Mouse (Mus musculus): Measurements from ENCODE around the gene Nags. TPM values are rescaled to one million over a fixed set of nuclear protein-coding genes. Genes with fewer than 3 reads are reported as not detected.
"Not testable (repeated sequence)": the region's sequence is repeated elsewhere in the genome, so short reads cannot be mapped to it uniquely, and the experiment has no call there.

Nags gene
- polyA plus RNA-seq, 1 experiment from 2014 or later, result not detected

- H3K36me3 ChIP-seq (ENCODE audit: control insufficient read depth, insufficient read depth, low read length), result no peaks in the 10 kb centered on the region
- H3K9me3 ChIP-seq (ENCODE audit: control insufficient read depth, low read length), result no peaks in the 10 kb centered on the region
- H3K4me1 ChIP-seq (ENCODE audit: control insufficient read depth, insufficient read depth, low read length), result peaks cover 11% of the 10 kb centered on the region
- H3K4me3 ChIP-seq (ENCODE audit: low read length), result peak overlapping the region; percentile 34
- H3K27me3 ChIP-seq (ENCODE audit: control insufficient read depth, insufficient read depth, low read length), result peaks cover 53% of the 10 kb centered on the region
- 4% methylated on average over 16 of the region's 16 CpGs for WGBS
- ATAC-seq (ENCODE audit: low FRiP score, low TSS enrichment), result no peak
- H3K27ac ChIP-seq (ENCODE audit: low read depth, low read length), result no peak overlapping the region
- no peak overlapping the region for H3K9ac ChIP-seq (ENCODE audit: low read depth, low read length)
- H3K4me2 ChIP-seq (replicated peaks; ENCODE audit: low read depth, low read length), result peak overlapping the region; percentile 53
These were observed 692 bp downstream of the Nags start for GRCm38 (mm10) chr11:102146005-102146404.

GRCm38 (mm10) chr11:102146531-102146930, 1.2 kb downstream of the Nags start:
- Histone ChIP-seq H3K9ac (ENCODE audit: low read depth, low read length) (no peak overlapping the region), H3K4me3 (ENCODE audit: low read length) (0 out of 2 replicates have a peak overlapping the region, but pooled peaks have one; percentile 34), H3K27ac (ENCODE audit: low read depth, low read length) (no peak overlapping the region), H3K9me3 (ENCODE audit: control insufficient read depth, low read length) (no peaks in the 10 kb centered on the region), H3K4me2 (replicated peaks; ENCODE audit: low read depth, low read length) (no peak overlapping the region), H3K27me3 (ENCODE audit: control insufficient read depth, insufficient read depth, low read length) (peaks cover 53% of the 10 kb centered on the region), H3K36me3 (ENCODE audit: control insufficient read depth, insufficient read depth, low read length) (no peaks in the 10 kb centered on the region), H3K4me1 (ENCODE audit: control insufficient read depth, insufficient read depth, low read length) (peaks cover 11% of the 10 kb centered on the region)
- WGBS, result 12% methylated on average over 15 of the region's 17 CpGs
- ATAC-seq (ENCODE audit: low FRiP score, low TSS enrichment), result no peak

- H3K4me1 ChIP-seq (ENCODE audit: control insufficient read depth, insufficient read depth, low read length), result peaks cover 9% of the 10 kb centered on the region
- peaks cover under 1% of the 10 kb centered on the region for H3K36me3 ChIP-seq (ENCODE audit: control insufficient read depth, insufficient read depth, low read length)
- peak overlapping the region; percentile 13 for H3K4me2 ChIP-seq (replicated peaks; ENCODE audit: low read depth, low read length)
- no peak overlapping the region for H3K27ac ChIP-seq (ENCODE audit: low read depth, low read length)
- no peak for ATAC-seq (ENCODE audit: low FRiP score, low TSS enrichment)
- 10% methylated on average over 34 of the region's 34 CpGs for WGBS
- H3K9ac ChIP-seq (ENCODE audit: low read depth, low read length), result peak overlapping the region; percentile 18; the same call in 1 of the 2 replicates
- peak overlapping the region; percentile 9 for H3K4me3 ChIP-seq (ENCODE audit: low read length)
- no peaks in the 10 kb centered on the region for H3K9me3 ChIP-seq (ENCODE audit: control insufficient read depth, low read length)
- peaks cover 53% of the 10 kb centered on the region for H3K27me3 ChIP-seq (ENCODE audit: control insufficient read depth, insufficient read depth, low read length)
These were observed 2.1 kb downstream of the Nags start for GRCm38 (mm10) chr11:102147213-102147989.

GRCm38 (mm10) chr11:102156039-102156785, 10.9 kb downstream of the Nags start, which contains the start of gene Tmem101:
Gene Tmem101 (minus strand): TSS chr11:102156404.
- peak; percentile 83 for ATAC-seq (ENCODE audit: low FRiP score, low TSS enrichment)
- Histone ChIP-seq H3K27me3 (ENCODE audit: control insufficient read depth, insufficient read depth, low read length) (no peaks in the 10 kb centered on the region), H3K9me3 (ENCODE audit: control insufficient read depth, low read length) (no peaks in the 10 kb centered on the region), H3K9ac (ENCODE audit: low read depth, low read length) (peak within 1 kb of the TSS; percentile 77), H3K4me3 (ENCODE audit: low read length) (peak within 1 kb of the TSS; percentile 74), H3K4me1 (ENCODE audit: control insufficient read depth, insufficient read depth, low read length) (0 out of 2 replicates have a peak, but pooled peaks cover 6% of the 10 kb centered on the region), H3K36me3 (ENCODE audit: control insufficient read depth, insufficient read depth, low read length) (peaks cover 29% of the 10 kb centered on the region), H3K27ac (ENCODE audit: low read depth, low read length) (0 out of 2 replicates have a peak within 1 kb of the TSS, but pooled peaks have one; percentile 44), H3K4me2 (replicated peaks; ENCODE audit: low read depth, low read length) (peak within 1 kb of the TSS; percentile 90)
- WGBS, result under 1% methylated on average over 37 of the region's 37 CpGs

- no peak overlapping the region; the same call in 1 of the 2 replicates for H3K4me3 ChIP-seq (ENCODE audit: low read length)
These were observed 11.4 kb downstream of the Nags start for GRCm38 (mm10) chr11:102156786-102157089.

GRCm38 (mm10) chr11:102158024-102158423, 12.7 kb downstream of the Nags start:
- H3K9me3 ChIP-seq (ENCODE audit: control insufficient read depth, low read length); H3K27me3 ChIP-seq (ENCODE audit: control insufficient read depth, insufficient read depth, low read length); H3K27ac ChIP-seq (ENCODE audit: low read depth, low read length); ATAC-seq (ENCODE audit: low FRiP score, low TSS enrichment); H3K9ac ChIP-seq (ENCODE audit: low read depth, low read length); H3K4me3 ChIP-seq (ENCODE audit: low read length); H3K4me1 ChIP-seq (ENCODE audit: control insufficient read depth, insufficient read depth, low read length); H3K4me2 ChIP-seq (replicated peaks; ENCODE audit: low read depth, low read length): not testable (repeated sequence)
- H3K36me3 ChIP-seq (ENCODE audit: control insufficient read depth, insufficient read depth, low read length), result peaks cover 34% of the 10 kb centered on the region
- WGBS, result 75% methylated on average over 2 of the region's 2 CpGs

More at GRCm38 (mm10) chr11:102156786-102157089, 11.4 kb downstream of the Nags start:
- no peak overlapping the region for H3K27ac ChIP-seq (ENCODE audit: low read depth, low read length)
- no peak overlapping the region; the same call in 1 of the 2 replicates for H3K4me2 ChIP-seq (replicated peaks; ENCODE audit: low read depth, low read length)
- no peaks in the 10 kb centered on the region for H3K9me3 ChIP-seq (ENCODE audit: control insufficient read depth, low read length)
- peaks cover 35% of the 10 kb centered on the region for H3K36me3 ChIP-seq (ENCODE audit: control insufficient read depth, insufficient read depth, low read length)
- ATAC-seq (ENCODE audit: low FRiP score, low TSS enrichment), result no peak
- H3K4me1 ChIP-seq (ENCODE audit: control insufficient read depth, insufficient read depth, low read length), result 0 out of 2 replicates have a peak, but pooled peaks cover 6% of the 10 kb centered on the region
- H3K27me3 ChIP-seq (ENCODE audit: control insufficient read depth, insufficient read depth, low read length), result no peaks in the 10 kb centered on the region
- 14% methylated on average over 1 of the region's 1 CpGs for WGBS
- H3K9ac ChIP-seq (ENCODE audit: low read depth, low read length), result no peak overlapping the region

- peaks cover 35% of the 10 kb centered on the region for H3K36me3 ChIP-seq (ENCODE audit: control insufficient read depth, insufficient read depth, low read length)
- no peak overlapping the region for H3K4me2 ChIP-seq (replicated peaks; ENCODE audit: low read depth, low read length)
- H3K9ac ChIP-seq (ENCODE audit: low read depth, low read length), result no peak overlapping the region
- H3K27ac ChIP-seq (ENCODE audit: low read depth, low read length), result no peak overlapping the region
- no peaks in the 10 kb centered on the region for H3K27me3 ChIP-seq (ENCODE audit: control insufficient read depth, insufficient read depth, low read length)
- no peak overlapping the region for H3K4me3 ChIP-seq (ENCODE audit: low read length)
- H3K9me3 ChIP-seq (ENCODE audit: control insufficient read depth, low read length), result no peaks in the 10 kb centered on the region
- WGBS, result 88% methylated on average over 5 of the region's 5 CpGs
- ATAC-seq (ENCODE audit: low FRiP score, low TSS enrichment), result no peak
- H3K4me1 ChIP-seq (ENCODE audit: control insufficient read depth, insufficient read depth, low read length), result 0 out of 2 replicates have a peak, but pooled peaks cover 6% of the 10 kb centered on the region
These were observed 14.5 kb downstream of the Nags start for GRCm38 (mm10) chr11:102159781-102160180.

GRCm38 (mm10) chr11:102165971-102166722, 20.8 kb downstream of the Nags start:
- no peak overlapping the region for H3K4me3 ChIP-seq (ENCODE audit: low read length)
- no peak overlapping the region for H3K9ac ChIP-seq (ENCODE audit: low read depth, low read length)
- no peaks in the 10 kb centered on the region for H3K4me1 ChIP-seq (ENCODE audit: control insufficient read depth, insufficient read depth, low read length)
- no peaks in the 10 kb centered on the region for H3K27me3 ChIP-seq (ENCODE audit: control insufficient read depth, insufficient read depth, low read length)
- ATAC-seq (ENCODE audit: low FRiP score, low TSS enrichment), result peak; percentile 71; the same call in 1 of the 2 replicates
- H3K9me3 ChIP-seq (ENCODE audit: control insufficient read depth, low read length), result no peaks in the 10 kb centered on the region
- H3K4me2 ChIP-seq (replicated peaks; ENCODE audit: low read depth, low read length), result no peak overlapping the region
- no peak overlapping the region for H3K27ac ChIP-seq (ENCODE audit: low read depth, low read length)
- H3K36me3 ChIP-seq (ENCODE audit: control insufficient read depth, insufficient read depth, low read length), result peaks cover 76% of the 10 kb centered on the region
- 19% methylated on average over 6 of the region's 6 CpGs for WGBS
